10 mouse cellular contexts compared by ENCODE assay signal in the genomic region with DNA sequence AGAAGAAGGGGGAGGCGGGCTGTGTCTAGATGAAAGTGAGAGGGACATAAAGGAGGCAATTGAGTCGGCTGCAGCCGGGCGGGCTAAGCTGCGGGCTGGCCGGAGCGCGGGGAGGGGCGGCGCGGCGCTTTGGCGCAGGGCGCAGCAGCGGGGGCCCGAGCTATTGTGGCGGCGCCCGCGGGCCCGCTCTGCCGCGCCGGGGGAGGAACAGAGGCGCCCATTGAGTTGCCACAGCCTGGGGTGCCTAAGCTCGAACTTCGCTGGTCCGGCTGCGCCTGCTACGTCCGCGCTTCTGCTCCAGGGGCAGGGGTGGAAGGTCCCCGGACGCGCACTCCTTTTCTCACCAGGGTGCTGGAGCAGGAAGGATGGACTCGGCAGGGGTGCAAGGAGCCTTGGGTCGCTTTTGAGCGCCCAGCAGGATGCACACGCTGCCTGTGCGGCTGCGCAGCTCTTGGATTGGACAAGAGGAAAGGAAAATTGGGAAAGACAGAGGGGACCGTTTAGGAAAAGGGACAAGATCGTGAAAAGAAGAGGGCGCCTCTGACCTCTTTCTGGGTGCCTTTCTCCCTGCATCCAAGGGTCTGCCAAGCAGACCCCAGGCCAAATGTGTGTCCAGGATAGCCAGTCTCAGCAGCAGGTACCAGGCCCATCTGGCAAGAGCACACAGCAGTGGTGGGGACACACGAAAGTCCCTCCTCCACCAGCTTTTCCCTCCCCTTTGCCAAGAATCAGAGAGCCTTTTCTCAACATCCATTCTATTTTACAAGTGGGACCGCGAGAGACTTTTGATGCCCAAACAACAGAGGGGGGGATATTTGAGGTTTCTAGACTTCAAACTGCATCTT. TPM values are rescaled to one million over a fixed set of nuclear protein-coding genes. Genes with fewer than 3 reads are reported as not detected.
DNase-seq lines count a peak whose midpoint lies in the region; ATAC-seq and TF ChIP-seq lines count a peak whose summit lies in the region.
"Had no signal": no experiment of that assay in that cellular context is flagged by ENCODE, and none has a peak within 500 bp of the region (broad histone marks: within the 10 kb centered on the region; RNA-seq: fewer than 3 reads in every experiment).

No protein-coding gene starts in this region.

- TF ChIP-seq EP300 in ES-Bruce4 (IDR thresholded peaks at IDR 0.05; ENCODE audit: insufficient read depth, low read depth, low read length) = no peak

- peaks cover 9% of the 10 kb centered on the region; the same call in 1 of the 2 replicates for H3K4me1 ChIP-seq in heart, embryonic 10.5 days
- H3K4me1 ChIP-seq in ES-Bruce4 (ENCODE audit: control insufficient read depth, insufficient read depth, low read length) = no peaks in the 10 kb centered on the region
- H3K4me1 ChIP-seq in forebrain, embryonic 13.5 days = peaks cover 29% of the 10 kb centered on the region
- peaks cover 23% of the 10 kb centered on the region for H3K4me1 ChIP-seq in midbrain, embryonic 11.5 days (ENCODE audit: control insufficient read depth, insufficient read depth, low read length)
- H3K4me1 ChIP-seq in kidney, adult 2 months (ENCODE audit: control insufficient read depth, insufficient read depth, low read length) = 0 out of 2 replicates have a peak, but pooled peaks cover 3% of the 10 kb centered on the region

- H3K9me3 ChIP-seq in heart, embryonic 10.5 days = no peaks in the 10 kb centered on the region
- no peaks in the 10 kb centered on the region for H3K9me3 ChIP-seq in ES-Bruce4 (replicated peaks; ENCODE audit: control insufficient read depth, insufficient read depth, low read length, poor library complexity, severe bottlenecking)
- H3K9me3 ChIP-seq in forebrain, embryonic 13.5 days (replicated peaks) = no peaks in the 10 kb centered on the region
- no peaks in the 10 kb centered on the region for H3K9me3 ChIP-seq in midbrain, embryonic 11.5 days (ENCODE audit: control insufficient read depth, low read length)

- H3K36me3 ChIP-seq in heart, embryonic 10.5 days = no peaks in the 10 kb centered on the region
- no peaks in the 10 kb centered on the region for H3K36me3 ChIP-seq in ES-Bruce4 (ENCODE audit: control insufficient read depth, insufficient read depth, low read length, poor library complexity, severe bottlenecking)
- H3K36me3 ChIP-seq in forebrain, embryonic 13.5 days (ENCODE audit: poor library complexity, severe bottlenecking) = no peaks in the 10 kb centered on the region
- H3K36me3 ChIP-seq in midbrain, embryonic 11.5 days (ENCODE audit: control insufficient read depth, insufficient read depth, low read length) = no peaks in the 10 kb centered on the region; the same call in 1 of the 2 replicates
- H3K36me3 ChIP-seq in kidney, adult 2 months (ENCODE audit: control insufficient read depth, insufficient read depth, low read length) = no peaks in the 10 kb centered on the region

- WGBS in heart, embryonic 10.5 days = under 1% methylated on average over 44 of the region's 47 CpGs
- WGBS in forebrain, embryonic 13.5 days = 1% methylated on average over 45 of the region's 47 CpGs
- WGBS in midbrain, embryonic 11.5 days = under 1% methylated on average over 47 of the region's 47 CpGs
- 2% methylated on average over 47 of the region's 47 CpGs for WGBS in kidney, adult 2 months

- no peak for TF ChIP-seq CTCF in ES-Bruce4 (IDR thresholded peaks at IDR 0.05; ENCODE audit: low read depth, low read length)
- no peak for TF ChIP-seq CTCF in kidney, adult 2 months (conservative IDR thresholded peaks at IDR 0.05; ENCODE audit: insufficient read depth, insufficient read length, low read depth, low read length)

- peak overlapping the region; percentile 55 for H3K4me3 ChIP-seq in heart, embryonic 10.5 days
- H3K4me3 ChIP-seq in ES-Bruce4 (ENCODE audit: low read depth, low read length) = peak overlapping the region; percentile 44
- peak overlapping the region; percentile 31 for H3K4me3 ChIP-seq in forebrain, embryonic 13.5 days
- H3K4me3 ChIP-seq in midbrain, embryonic 11.5 days (ENCODE audit: low read depth, low read length) = peak overlapping the region; percentile 71
- no peak overlapping the region for H3K4me3 ChIP-seq in kidney, adult 2 months (ENCODE audit: insufficient read depth, low read depth, low read length)

- H3K27me3 ChIP-seq in heart, embryonic 10.5 days (ENCODE audit: insufficient read depth, poor library complexity, severe bottlenecking) = peaks cover 97% of the 10 kb centered on the region
- H3K27me3 ChIP-seq in ES-Bruce4 (ENCODE audit: control insufficient read depth, insufficient read depth, low read length, poor library complexity, severe bottlenecking) = peaks cover 32% of the 10 kb centered on the region
- H3K27me3 ChIP-seq in forebrain, embryonic 13.5 days = peaks cover 99% of the 10 kb centered on the region
- H3K27me3 ChIP-seq in midbrain, embryonic 11.5 days (ENCODE audit: control insufficient read depth, insufficient read depth, low read length) = peaks cover 64% of the 10 kb centered on the region
- H3K27me3 ChIP-seq in kidney, adult 2 months (replicated peaks; ENCODE audit: control insufficient read depth, insufficient read depth, low read length) = peaks cover 5% of the 10 kb centered on the region

- ATAC-seq in forebrain, embryonic 13.5 days = peak; percentile 81
- peak; percentile 88 for ATAC-seq in midbrain, embryonic 11.5 days (ENCODE audit: low FRiP score)

- peak; percentile 71 for DNase-seq in heart, embryonic 10.5 days (ENCODE audit: low spot score)
- no peak for DNase-seq in heart, postnatal 4 days
- peak; percentile 96 for DNase-seq in midbrain, embryonic 11.5 days (ENCODE audit: low spot score, missing footprints)
- DNase-seq in urinary bladder, postnatal 36 days (ENCODE audit: low spot score in 2 of 2) = no peak
- DNase-seq in kidney, adult 2 months = no peak
- DNase-seq in adrenal gland, postnatal 4 days (ENCODE audit: low spot score in 2 of 2) = no peak
- DNase-seq: cerebellum, adult 11-12 months; kidney, adult 11 months had no signal

- H3K27ac ChIP-seq in heart, embryonic 10.5 days = no peak overlapping the region
- H3K27ac ChIP-seq in ES-Bruce4 (ENCODE audit: insufficient read depth, low read length) = no peak overlapping the region
- no peak overlapping the region for H3K27ac ChIP-seq in forebrain, embryonic 13.5 days
- H3K27ac ChIP-seq in midbrain, embryonic 11.5 days (ENCODE audit: low read depth, low read length) = peak overlapping the region; percentile 91
- H3K27ac ChIP-seq in kidney, adult 2 months (ENCODE audit: insufficient read depth, low read depth, low read length) = no peak overlapping the region

- H3K9ac ChIP-seq in ES-Bruce4 (ENCODE audit: low read depth, poor library complexity, severe bottlenecking) = no peak overlapping the region
- H3K9ac ChIP-seq in forebrain, embryonic 13.5 days = peak overlapping the region; percentile 48; the same call in 1 of the 2 replicates
- peak overlapping the region; percentile 85 for H3K9ac ChIP-seq in midbrain, embryonic 11.5 days (ENCODE audit: low read length)

- H3K4me2 ChIP-seq in forebrain, embryonic 13.5 days = peak overlapping the region; percentile 61
- peak overlapping the region; percentile 72 for H3K4me2 ChIP-seq in midbrain, embryonic 11.5 days

- no peak for TF ChIP-seq POLR2A in ES-Bruce4 (IDR thresholded peaks at IDR 0.05; ENCODE audit: insufficient read depth, low read length)
- no peak for TF ChIP-seq POLR2A in kidney, adult 2 months (IDR thresholded peaks at IDR 0.05; ENCODE audit: low read depth, low read length)

RNA-seq across cellular contexts. Expression of a gene that starts 7.2 kb away (rescaled TPM):
- 0.28 and 1.9 TPM in 2 replicates for polyA plus RNA-seq in heart, embryonic 10.5 days (2016; fragmentation: Nextera tagmentation; extraction: Ambion mirVana)
- under 1 TPM in 1 of 2 experiments, not detected in 1; 0.11 TPM for total RNA-seq in heart, postnatal 4 days (2021)
- polyA plus RNA-seq in ES-Bruce4 (2011; ENCODE audit: insufficient read depth, insufficient read length, low read depth, missing spikeins) = 3.3 and 4.1 TPM in 2 replicates
- 0.53 and 0.65 TPM in 2 replicates for polyA plus RNA-seq in forebrain, embryonic 13.5 days (2015; fragmentation: Nextera tagmentation; extraction: Ambion mirVana)
- 38.1 and 41.5 TPM in 2 replicates for polyA plus RNA-seq in midbrain, embryonic 11.5 days (2014; fragmentation: Nextera tagmentation; extraction: Ambion mirVana)
- polyA plus RNA-seq in kidney, adult 2 months (2012; rRNA removed) = 0.08 TPM in 1 of 2 replicates, not detected in the other
- total RNA-seq in adrenal gland, postnatal 4 days (2021) = not detected

Comparison
In these comparisons a context has a peak if more than half of its experiments do, and no peak if none do; other contexts are left out.
1. DNase-seq: peak in heart, embryonic 10.5 days (single experiment) and midbrain, embryonic 11.5 days (single experiment); none in heart, postnatal 4 days (single experiment), urinary bladder, postnatal 36 days (0 of 2), kidney, adult 2 months (single experiment) and adrenal gland, postnatal 4 days (0 of 2).